Mouse (Mus musculus): ENCODE results near the gene Ramac.

GRCm38 (mm10) chr7:81788536-81788935 is 25.8 kb downstream of the Ramac start:
- TF ChIP-seq CTCF (IDR thresholded peaks at IDR 0.05; ENCODE audit: extremely low read depth, insufficient read depth, low read length) (no peak), POLR2A (IDR thresholded peaks at IDR 0.05; ENCODE audit: extremely low read depth, insufficient read depth, low read length) (no peak)

Measured in cortical plate, adult 2 months (tissue).